Mouse (Mus musculus) A20 (cell line): Measurements from ENCODE around the gene Mad2l1bp.

Source experiments
- DNase-seq: peaks from one replicate; pipeline ENCODE4 v3.0.0-alpha.2; 2011; ENCODE audit warnings: low read depth, low spot score

The Mad2l1bp gene

GRCm38 (mm10) chr17:46152847-46153782 is at the start of gene Mad2l1bp:
Gene Mad2l1bp (minus strand): TSS chr17:46153553.
- DNase-seq, result peak; percentile 97

GRCm38 (mm10) chr17:46203078-46203477 is 49.7 kb upstream of the Mad2l1bp start:
- no peak for DNase-seq

- peak; percentile 96 for DNase-seq
These were observed 49.2 kb upstream of the Mad2l1bp start, which contains the start of the genes Polh and Xpo5 for GRCm38 (mm10) chr17:46202421-46203071. Gene Polh (minus strand): TSS chr17:46202645. Gene Xpo5 (plus strand): TSS chr17:46202782.

- peak; percentile 58 for DNase-seq
These were observed 47.8 kb upstream of the Mad2l1bp start for GRCm38 (mm10) chr17:46201151-46201550.

GRCm38 (mm10) chr17:46188829-46189228 is 35.5 kb upstream of the Mad2l1bp start:
- no peak for DNase-seq

- DNase-seq, result no peak
These were observed 28.9 kb upstream of the Mad2l1bp start for GRCm38 (mm10) chr17:46182273-46182672.

GRCm38 (mm10) chr17:46170538-46170937 is 17.2 kb upstream of the Mad2l1bp start:
- DNase-seq, result peak; percentile 55

GRCm38 (mm10) chr17:46168768-46169167 is 15.4 kb upstream of the Mad2l1bp start:
- DNase-seq, result no peak

GRCm38 (mm10) chr17:46168318-46168717 is 15.0 kb upstream of the Mad2l1bp start:
- DNase-seq, result no peak

- DNase-seq, result peak; percentile 24
These were observed 13.7 kb upstream of the Mad2l1bp start for GRCm38 (mm10) chr17:46167014-46167413.

GRCm38 (mm10) chr17:46166270-46166669 is 12.9 kb upstream of the Mad2l1bp start:
- DNase-seq, result no peak

- no peak for DNase-seq
These were observed 12.1 kb upstream of the Mad2l1bp start for GRCm38 (mm10) chr17:46165460-46165859.

- DNase-seq, result no peak
These were observed 11.4 kb upstream of the Mad2l1bp start for GRCm38 (mm10) chr17:46164791-46165190.

- DNase-seq, result no peak
These were observed 10.9 kb upstream of the Mad2l1bp start for GRCm38 (mm10) chr17:46164301-46164700.

GRCm38 (mm10) chr17:46162951-46163421 is 9.6 kb upstream of the Mad2l1bp start:
- DNase-seq, result peak; percentile 81

- no peak for DNase-seq
These were observed 9.2 kb upstream of the Mad2l1bp start for GRCm38 (mm10) chr17:46162551-46162950.

GRCm38 (mm10) chr17:46161710-46162109 is 8.4 kb upstream of the Mad2l1bp start:
- DNase-seq, result peak; percentile 22

GRCm38 (mm10) chr17:46161179-46161578 is 7.8 kb upstream of the Mad2l1bp start:
- DNase-seq, result no peak

GRCm38 (mm10) chr17:46160686-46161085 is 7.3 kb upstream of the Mad2l1bp start, which contains the start of gene Gtpbp2:
Gene Gtpbp2 (plus strand): TSS chr17:46161032.
- DNase-seq, result peak; percentile 99

- DNase-seq, result peak; percentile 94
These were observed 6.8 kb upstream of the Mad2l1bp start for GRCm38 (mm10) chr17:46160090-46160662.

GRCm38 (mm10) chr17:46159236-46159635 is 5.9 kb upstream of the Mad2l1bp start:
- DNase-seq, result no peak

- DNase-seq, result no peak
These were observed 3.8 kb upstream of the Mad2l1bp start for GRCm38 (mm10) chr17:46157131-46157530.
